ENCODE assay signal across 8 mouse cellular contexts in the genomic region with DNA sequence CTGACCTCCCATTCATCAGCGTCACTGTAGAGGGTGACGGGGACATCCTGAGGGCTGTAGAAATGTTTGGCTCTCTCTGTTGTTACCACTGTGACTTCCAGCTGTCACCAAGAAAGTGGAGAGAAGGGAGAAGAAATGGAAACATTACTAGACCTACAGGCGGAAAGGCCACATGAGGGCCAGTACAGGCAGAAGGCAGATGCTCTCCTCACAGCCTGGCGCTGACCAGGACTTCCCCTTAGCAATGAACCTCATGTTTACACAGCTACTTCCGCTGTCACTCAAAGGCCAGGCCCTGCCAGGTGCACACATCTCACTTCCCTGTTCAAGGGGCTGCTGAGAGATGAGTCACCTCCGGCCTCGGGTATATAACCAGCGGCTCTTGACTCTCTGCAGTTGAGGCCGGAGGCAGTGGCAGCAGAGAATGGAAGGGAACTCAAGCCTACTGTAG. TPM values are rescaled to one million over a fixed set of nuclear protein-coding genes. Genes with fewer than 3 reads are reported as not detected.
DNase-seq lines count a peak whose midpoint lies in the region; ATAC-seq and TF ChIP-seq lines count a peak whose summit lies in the region.

No protein-coding gene starts in this region.

- H3K4me1 ChIP-seq in midbrain, embryonic 16.5 days (ENCODE audit: control insufficient read depth, insufficient read depth, low read length): no peaks in the 10 kb centered on the region; the same call in 1 of the 2 replicates
- H3K4me1 ChIP-seq in midbrain, embryonic 10.5 days: peaks cover 10% of the 10 kb centered on the region
- peaks cover 48% of the 10 kb centered on the region for H3K4me1 ChIP-seq in heart, embryonic 12.5 days (replicated peaks)
- H3K4me1 ChIP-seq in kidney, embryonic 15.5 days: peaks cover 42% of the 10 kb centered on the region
- peaks cover 14% of the 10 kb centered on the region for H3K4me1 ChIP-seq in lung, postnatal 0 days (ENCODE audit: insufficient read depth, low read depth, low read length)

- no peak overlapping the region for H3K4me3 ChIP-seq in midbrain, embryonic 16.5 days (ENCODE audit: low read depth, low read length)
- no peak overlapping the region for H3K4me3 ChIP-seq in midbrain, embryonic 10.5 days
- no peak overlapping the region for H3K4me3 ChIP-seq in heart, embryonic 12.5 days
- no peak overlapping the region for H3K4me3 ChIP-seq in kidney, embryonic 15.5 days (replicated peaks)
- H3K4me3 ChIP-seq in lung, postnatal 0 days (ENCODE audit: low read depth, low read length): no peak overlapping the region

- H3K9me3 ChIP-seq in midbrain, embryonic 16.5 days (replicated peaks; ENCODE audit: control insufficient read depth, low read length, poor library complexity, severe bottlenecking): no peaks in the 10 kb centered on the region
- H3K9me3 ChIP-seq in midbrain, embryonic 10.5 days (replicated peaks): no peaks in the 10 kb centered on the region
- no peaks in the 10 kb centered on the region for H3K9me3 ChIP-seq in heart, embryonic 12.5 days (replicated peaks)
- H3K9me3 ChIP-seq in kidney, embryonic 15.5 days (replicated peaks): no peaks in the 10 kb centered on the region
- no peaks in the 10 kb centered on the region for H3K9me3 ChIP-seq in lung, postnatal 0 days (ENCODE audit: low read length)

- TF ChIP-seq CTCF in brain, embryonic 14.5 days (IDR thresholded peaks at IDR 0.05; ENCODE audit: borderline replicate concordance, extremely low read depth, insufficient read depth, insufficient read length): no peak
- TF ChIP-seq CTCF in lung, postnatal 0 days (IDR thresholded peaks at IDR 0.05): no peak; the same call in none of the 2 replicates

- H3K27me3 ChIP-seq in midbrain, embryonic 16.5 days (ENCODE audit: control insufficient read depth, insufficient read depth, low read depth, low read length): no peaks in the 10 kb centered on the region
- no peaks in the 10 kb centered on the region for H3K27me3 ChIP-seq in midbrain, embryonic 10.5 days (ENCODE audit: low read depth, poor library complexity, severe bottlenecking)
- H3K27me3 ChIP-seq in heart, embryonic 12.5 days (replicated peaks): no peaks in the 10 kb centered on the region
- no peaks in the 10 kb centered on the region for H3K27me3 ChIP-seq in kidney, embryonic 15.5 days
- H3K27me3 ChIP-seq in lung, postnatal 0 days (replicated peaks; ENCODE audit: insufficient read depth, low read length): no peaks in the 10 kb centered on the region

- no peak overlapping the region for H3K4me2 ChIP-seq in midbrain, embryonic 16.5 days (ENCODE audit: low read length)
- H3K4me2 ChIP-seq in heart, embryonic 12.5 days: peak overlapping the region; percentile 50
- H3K4me2 ChIP-seq in kidney, embryonic 15.5 days: no peak overlapping the region
- H3K4me2 ChIP-seq in lung, postnatal 0 days (replicated peaks; ENCODE audit: low read depth, low read length): peak overlapping the region; percentile 15; the same call in 1 of the 2 replicates

- H3K9ac ChIP-seq in midbrain, embryonic 16.5 days (ENCODE audit: low read depth, low read length): no peak overlapping the region
- peak overlapping the region; percentile 32; the same call in 1 of the 2 replicates for H3K9ac ChIP-seq in heart, embryonic 12.5 days
- 0 out of 2 replicates have a peak overlapping the region, but pooled peaks have one; percentile 9 for H3K9ac ChIP-seq in kidney, embryonic 15.5 days
- H3K9ac ChIP-seq in lung, postnatal 0 days (replicated peaks; ENCODE audit: low read depth): no peak overlapping the region

- no peak for DNase-seq in midbrain, embryonic 10.5 days (ENCODE audit: low spot score)
- peak; percentile 19 for DNase-seq in brain, embryonic 14.5 days (ENCODE audit: low read depth)
- DNase-seq in lung, postnatal 0 days (ENCODE audit: low spot score): peak; percentile 97
- peak; percentile 57 to 69 for DNase-seq in spleen, postnatal 14 days (ENCODE audit: low spot score in 2 of 2)
- no peak for DNase-seq in cerebellum, postnatal 25 days

- no peak for TF ChIP-seq POLR2A in brain, embryonic 14.5 days (IDR thresholded peaks at IDR 0.05; ENCODE audit: borderline replicate concordance, extremely low read depth, insufficient read depth, insufficient read length, poor library complexity, severe bottlenecking)

- H3K27ac ChIP-seq in midbrain, embryonic 16.5 days (ENCODE audit: low read length): peak overlapping the region; percentile 58
- H3K27ac ChIP-seq in midbrain, embryonic 10.5 days (replicated peaks): no peak overlapping the region
- H3K27ac ChIP-seq in heart, embryonic 12.5 days (ENCODE audit: poor library complexity, severe bottlenecking): peak overlapping the region; percentile 83
- H3K27ac ChIP-seq in kidney, embryonic 15.5 days: peak overlapping the region; percentile 94
- H3K27ac ChIP-seq in lung, postnatal 0 days (ENCODE audit: low read length): peak overlapping the region; percentile 57

- peak; percentile 89 for TF ChIP-seq EP300 in lung, postnatal 0 days (IDR thresholded peaks at IDR 0.05)

- H3K36me3 ChIP-seq in midbrain, embryonic 16.5 days (ENCODE audit: control insufficient read depth, insufficient read depth, low read length): no peaks in the 10 kb centered on the region
- peaks cover 21% of the 10 kb centered on the region; the same call in 1 of the 2 replicates for H3K36me3 ChIP-seq in midbrain, embryonic 10.5 days
- H3K36me3 ChIP-seq in heart, embryonic 12.5 days: no peaks in the 10 kb centered on the region; the same call in 1 of the 2 replicates
- H3K36me3 ChIP-seq in kidney, embryonic 15.5 days: peaks cover 8% of the 10 kb centered on the region; the same call in 1 of the 2 replicates
- H3K36me3 ChIP-seq in lung, postnatal 0 days (ENCODE audit: insufficient read depth, low read length): no peaks in the 10 kb centered on the region

- no peak for ATAC-seq in midbrain, embryonic 16.5 days
- peak; percentile 70 for ATAC-seq in heart, embryonic 12.5 days (ENCODE audit: insufficient number of reproducible peaks, low FRiP score)
- peak; percentile 71 for ATAC-seq in kidney, embryonic 15.5 days (replicated peaks; ENCODE audit: low FRiP score)
- ATAC-seq in lung, postnatal 0 days: peak; percentile 80

- 87% methylated on average over 9 of the region's 9 CpGs for WGBS in midbrain, embryonic 16.5 days
- WGBS in midbrain, embryonic 10.5 days: 82% methylated on average over 9 of the region's 9 CpGs
- WGBS in heart, embryonic 12.5 days: 30% methylated on average over 9 of the region's 9 CpGs
- 28% methylated on average over 9 of the region's 9 CpGs for WGBS in kidney, embryonic 15.5 days
- WGBS in lung, postnatal 0 days: 6% methylated on average over 9 of the region's 9 CpGs

RNA-seq across cellular contexts. Expression of a gene that starts 18.8 kb away (rescaled TPM):
- 24.0 and 25.5 TPM in 2 replicates for polyA plus RNA-seq in midbrain, embryonic 16.5 days (2015; fragmentation: Nextera tagmentation; extraction: Ambion mirVana)
- 25.8 and 26.7 TPM in 2 replicates for polyA plus RNA-seq in midbrain, embryonic 10.5 days (2016; fragmentation: Nextera tagmentation; extraction: Ambion mirVana)
- polyA plus RNA-seq in brain, embryonic 14.5 days (2012; rRNA removed): 17.9 and 21.1 TPM in 2 replicates
- 19.4 and 20.2 TPM in 2 replicates for polyA plus RNA-seq in heart, embryonic 12.5 days (2016; fragmentation: Nextera tagmentation; extraction: Ambion mirVana)
- polyA plus RNA-seq in kidney, embryonic 15.5 days (2015; fragmentation: Nextera tagmentation; extraction: Ambion mirVana): 25.8 and 30.3 TPM in 2 replicates
- 25.9 and 29.2 TPM in 2 replicates for polyA plus RNA-seq in lung, postnatal 0 days (2015; fragmentation: Nextera tagmentation; extraction: Ambion mirVana)

RNA-seq across cellular contexts. Expression of a gene that starts 46.7 kb away (rescaled TPM):
- 168 and 191 TPM in 2 replicates for polyA plus RNA-seq in midbrain, embryonic 16.5 days (2015; fragmentation: Nextera tagmentation; extraction: Ambion mirVana)
- polyA plus RNA-seq in midbrain, embryonic 10.5 days (2016; fragmentation: Nextera tagmentation; extraction: Ambion mirVana): 17.3 and 26.3 TPM in 2 replicates
- 222 and 241 TPM in 2 replicates for polyA plus RNA-seq in brain, embryonic 14.5 days (2012; rRNA removed)
- 11.8 and 12.3 TPM in 2 replicates for polyA plus RNA-seq in heart, embryonic 12.5 days (2016; fragmentation: Nextera tagmentation; extraction: Ambion mirVana)
- 15.1 and 15.9 TPM in 2 replicates for polyA plus RNA-seq in kidney, embryonic 15.5 days (2015; fragmentation: Nextera tagmentation; extraction: Ambion mirVana)
- 3.5 and 4.0 TPM in 2 replicates for polyA plus RNA-seq in lung, postnatal 0 days (2015; fragmentation: Nextera tagmentation; extraction: Ambion mirVana)

Comparison
In these comparisons a context has a peak if more than half of its experiments do, and no peak if none do; other contexts are left out.
1. H3K4me2 ChIP-seq: peak in heart, embryonic 12.5 days (single experiment) and lung, postnatal 0 days (single experiment); none in midbrain, embryonic 16.5 days (single experiment) and kidney, embryonic 15.5 days (single experiment).
2. H3K9ac ChIP-seq: peak in heart, embryonic 12.5 days (single experiment) and kidney, embryonic 15.5 days (single experiment); none in midbrain, embryonic 16.5 days (single experiment) and lung, postnatal 0 days (single experiment).
3. DNase-seq: peak in brain, embryonic 14.5 days (single experiment), lung, postnatal 0 days (single experiment) and spleen, postnatal 14 days (2 of 2); none in midbrain, embryonic 10.5 days (single experiment) and cerebellum, postnatal 25 days (0 of 2).